Mouse (Mus musculus) thymus, adult 2 months (tissue): ENCODE measurements around the gene Cyp46a1. TPM values are rescaled to one million over a fixed set of nuclear protein-coding genes. Genes with fewer than 3 reads are reported as not detected.
A peak's percentile ranks its signal among the peaks of the same experiment; 100 is the strongest.

Experiments
- DNase-seq: peaks from one replicate; pipeline ENCODE4 v3.0.0; 2021
- H3K27ac ChIP-seq: fragments of 200-500 bp; 2 replicates; pipeline ENCODE4 v1.5.1; 2012; ENCODE audit warnings: low read length, control low read depth; ENCODE audit not compliant: control insufficient read depth, insufficient read depth
- H3K27me3 ChIP-seq: fragments of 200-500 bp; 2 replicates; pipeline ENCODE4 v1.6.1; 2012; ENCODE audit warnings: mild to moderate bottlenecking, low read length, moderate library complexity, mixed read lengths; ENCODE audit not compliant: control insufficient read depth, insufficient read depth
- H3K36me3 ChIP-seq: fragments of 200-500 bp; 2 replicates; pipeline ENCODE4 v1.6.1; 2012; ENCODE audit warnings: mild to moderate bottlenecking, low read length, moderate library complexity; ENCODE audit not compliant: control insufficient read depth, insufficient read depth
- H3K4me1 ChIP-seq: fragments of 200-500 bp; replicated peaks from 2 replicates; pipeline ENCODE4 v1.6.1; 2012; ENCODE audit warnings: low read length; ENCODE audit not compliant: control insufficient read depth, insufficient read depth
- H3K4me3 ChIP-seq: fragments of 200-500 bp; 2 replicates; pipeline ENCODE4 v1.5.1; 2012; ENCODE audit warnings: mild to moderate bottlenecking, low read length, control low read depth, moderate library complexity; ENCODE audit not compliant: control insufficient read depth, insufficient read depth
- CTCF ChIP-seq: fragments of 200-500 bp; IDR thresholded peaks from 2 replicates; pipeline ENCODE4 v1.5.1; 2012; ENCODE audit warnings: mild to moderate bottlenecking, control low read depth, low read length, moderate library complexity, borderline replicate concordance; ENCODE audit not compliant: control insufficient read depth, poor library complexity, insufficient read depth; ENCODE audit errors: extremely low read depth
- POLR2A ChIP-seq: fragments of 200-500 bp; IDR thresholded peaks from 2 replicates; pipeline ENCODE4 v1.6.1; 2012; ENCODE audit warnings: mild to moderate bottlenecking, low read length, control low read depth, moderate library complexity; ENCODE audit not compliant: control insufficient read depth, poor library complexity, insufficient read depth; ENCODE audit errors: extremely low read depth
- WGBS: fragments of 180-500 bp; shearing (Covaris S2); methylation state at CpG from one replicate; pipeline ENCODE4 v1.1.7; 2018; 5-methylcytosine and 5-hydroxymethylcytosine counted together
- polyA plus RNA-seq: library from polyadenylated mRNA; depleted of rRNA; stranded (reverse); fragments of >200 nt; gene quantifications from 2 replicates; pipeline ENCODE4 v1.2.3, GENCODE M21; 2012

The Cyp46a1 gene
- polyA plus RNA-seq, 1 experiment, result 0.69 TPM

GRCm38 (mm10) chr12:108352371-108353136 lies 18.4 kb downstream of the Cyp46a1 start:
- no peaks in the 10 kb centered on the region; the same call in 1 of the 2 replicates for H3K27me3 ChIP-seq
- TF ChIP-seq POLR2A (no peak), CTCF (no peak)
- 14% methylated on average over 35 of the region's 35 CpGs for WGBS
- no peaks in the 10 kb centered on the region for H3K4me1 ChIP-seq
- no peak overlapping the region for H3K27ac ChIP-seq
- no peak for DNase-seq
- no peaks in the 10 kb centered on the region for H3K36me3 ChIP-seq
- no peak overlapping the region for H3K4me3 ChIP-seq

- no peak overlapping the region for H3K4me3 ChIP-seq
- DNase-seq, result no peak
- H3K4me1 ChIP-seq, result no peaks in the 10 kb centered on the region
- no peaks in the 10 kb centered on the region; the same call in 1 of the 2 replicates for H3K27me3 ChIP-seq
- 68% methylated on average over 2 of the region's 2 CpGs for WGBS
- no peak overlapping the region for H3K27ac ChIP-seq
- TF ChIP-seq CTCF (no peak), POLR2A (no peak)
- no peaks in the 10 kb centered on the region for H3K36me3 ChIP-seq
These were observed 20.1 kb downstream of the Cyp46a1 start for GRCm38 (mm10) chr12:108354284-108354683.

- H3K36me3 ChIP-seq, result no peaks in the 10 kb centered on the region
- WGBS, result 56% methylated on average over 1 of the region's 1 CpGs
- H3K4me3 ChIP-seq, result no peak overlapping the region
- H3K4me1 ChIP-seq, result no peaks in the 10 kb centered on the region
- no peak for TF ChIP-seq CTCF
- TF ChIP-seq POLR2A, result no peak
- no peak for DNase-seq
- no peak overlapping the region for H3K27ac ChIP-seq
- H3K27me3 ChIP-seq, result no peaks in the 10 kb centered on the region; the same call in 1 of the 2 replicates
These were observed 21.1 kb downstream of the Cyp46a1 start for GRCm38 (mm10) chr12:108355271-108355670.

DNA sequence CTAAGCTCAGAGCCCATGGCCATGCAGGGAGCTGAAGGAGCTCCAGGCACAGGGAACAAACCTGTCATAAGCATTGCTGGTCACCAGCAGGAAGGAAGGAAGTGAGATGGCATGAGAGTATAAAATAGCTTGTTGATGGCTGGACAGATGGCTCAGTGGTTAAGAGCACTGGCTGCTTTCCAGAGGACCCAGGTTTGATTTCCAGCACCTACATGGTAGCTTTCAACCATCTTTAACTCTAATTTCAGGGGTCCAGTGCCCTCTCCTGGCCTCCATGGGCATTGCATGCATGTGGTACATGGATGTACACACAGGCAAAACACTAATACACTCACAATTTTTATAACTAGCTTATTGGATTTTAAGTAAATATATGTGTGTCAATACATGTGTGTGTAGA lies 21.8 kb downstream of the Cyp46a1 start:
- no peaks in the 10 kb centered on the region; the same call in 1 of the 2 replicates for H3K27me3 ChIP-seq
- no peak overlapping the region for H3K4me3 ChIP-seq
- H3K36me3 ChIP-seq, result no peaks in the 10 kb centered on the region
- DNase-seq, result no peak
- H3K27ac ChIP-seq, result no peak overlapping the region
- no peak for TF ChIP-seq CTCF
- no peak for TF ChIP-seq POLR2A
- H3K4me1 ChIP-seq, result no peaks in the 10 kb centered on the region

DNA sequence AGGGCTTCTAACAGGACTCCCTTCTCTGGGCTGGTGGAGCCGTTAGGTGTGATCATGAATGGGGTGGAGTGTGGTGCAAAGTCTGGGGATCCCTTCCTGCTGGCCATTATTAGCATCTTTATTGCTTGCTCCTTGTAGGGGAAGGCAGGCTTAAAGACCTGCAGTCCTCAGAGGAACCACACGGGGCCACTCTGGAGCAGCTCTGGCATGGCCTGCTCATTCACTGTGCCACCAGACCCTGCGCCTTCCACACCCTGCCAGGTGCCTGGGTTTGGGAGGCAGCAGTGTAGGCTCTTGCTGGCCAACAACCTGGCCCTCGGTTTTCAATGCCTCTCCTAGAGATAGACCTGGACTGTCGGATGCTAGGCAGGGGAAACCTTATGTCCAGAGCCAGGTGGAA lies 29.6 kb downstream of the Cyp46a1 start:
- WGBS, result 9% methylated on average over 5 of the region's 5 CpGs
- no peak for TF ChIP-seq POLR2A
- peak; percentile 55; the same call in 1 of the 2 replicates for TF ChIP-seq CTCF
- Histone ChIP-seq H3K36me3 (no peaks in the 10 kb centered on the region), H3K27me3 (no peaks in the 10 kb centered on the region), H3K4me3 (no peak overlapping the region), H3K27ac (no peak overlapping the region), H3K4me1 (no peaks in the 10 kb centered on the region)
- DNase-seq, result peak; percentile 47

DNA sequence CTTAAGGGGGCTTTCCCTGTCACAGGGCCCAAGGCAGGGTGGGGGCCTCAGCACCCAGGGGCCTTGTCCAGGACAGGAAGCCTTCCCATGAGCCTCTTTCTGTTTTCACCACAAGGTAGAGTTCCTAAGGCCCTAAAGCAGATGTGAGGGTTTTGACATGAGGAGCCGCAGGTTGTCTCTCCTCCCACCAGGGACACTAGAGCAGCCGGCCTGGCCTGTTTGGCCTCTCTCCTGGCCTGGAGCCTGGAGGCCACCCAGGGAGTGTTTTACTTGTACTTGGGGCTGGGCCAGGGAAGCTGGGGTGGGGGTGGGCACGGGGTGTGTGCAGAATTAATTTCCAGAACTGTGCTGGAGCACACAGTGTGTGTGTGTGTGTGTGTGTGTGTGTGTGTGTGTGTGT lies 31.2 kb downstream of the Cyp46a1 start:
- no peak overlapping the region for H3K27ac ChIP-seq
- H3K27me3 ChIP-seq, result no peaks in the 10 kb centered on the region
- TF ChIP-seq POLR2A (no peak), CTCF (no peak)
- no peak overlapping the region for H3K4me3 ChIP-seq
- no peaks in the 10 kb centered on the region for H3K4me1 ChIP-seq
- WGBS, result 77% methylated on average over 3 of the region's 3 CpGs
- no peaks in the 10 kb centered on the region for H3K36me3 ChIP-seq
- DNase-seq, result no peak
